Mouse (Mus musculus) 416B (cell line): ENCODE measurements around the gene Usp12.

Experiments used
- DNase-seq: peaks from one replicate; pipeline ENCODE4 v3.0.0; 2011; ENCODE audit warnings: low read depth

Usp12 gene

DNA sequence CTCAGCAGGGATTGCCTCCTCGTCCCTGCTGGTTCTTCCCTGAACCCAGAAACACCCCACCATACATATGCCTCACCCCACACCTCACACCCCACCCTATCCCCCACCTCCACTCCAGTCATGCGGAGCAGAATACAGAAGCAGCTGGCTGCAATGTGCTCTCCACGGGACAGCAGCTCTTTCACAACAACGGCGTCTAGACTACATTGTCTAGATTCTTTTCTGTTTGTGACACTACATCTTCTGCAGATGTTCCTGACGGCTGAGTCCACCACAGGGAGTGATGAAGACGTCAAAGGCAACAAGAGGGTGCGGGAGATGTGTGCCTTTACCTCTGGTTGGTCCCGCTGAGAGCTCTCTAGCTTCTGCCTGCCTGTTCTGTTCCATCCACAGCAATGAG is 3.2 kb upstream of the Usp12 start:
- no peak for DNase-seq

GRCm38 (mm10) chr5:146795728-146796127 is 922 bp upstream of the Usp12 start:
- DNase-seq: no peak

GRCm38 (mm10) chr5:146794084-146794852 is 538 bp downstream of the Usp12 start:
- DNase-seq: peak; percentile 36

GRCm38 (mm10) chr5:146793630-146794083 is 1.1 kb downstream of the Usp12 start:
- peak; percentile 47 for DNase-seq

DNA sequence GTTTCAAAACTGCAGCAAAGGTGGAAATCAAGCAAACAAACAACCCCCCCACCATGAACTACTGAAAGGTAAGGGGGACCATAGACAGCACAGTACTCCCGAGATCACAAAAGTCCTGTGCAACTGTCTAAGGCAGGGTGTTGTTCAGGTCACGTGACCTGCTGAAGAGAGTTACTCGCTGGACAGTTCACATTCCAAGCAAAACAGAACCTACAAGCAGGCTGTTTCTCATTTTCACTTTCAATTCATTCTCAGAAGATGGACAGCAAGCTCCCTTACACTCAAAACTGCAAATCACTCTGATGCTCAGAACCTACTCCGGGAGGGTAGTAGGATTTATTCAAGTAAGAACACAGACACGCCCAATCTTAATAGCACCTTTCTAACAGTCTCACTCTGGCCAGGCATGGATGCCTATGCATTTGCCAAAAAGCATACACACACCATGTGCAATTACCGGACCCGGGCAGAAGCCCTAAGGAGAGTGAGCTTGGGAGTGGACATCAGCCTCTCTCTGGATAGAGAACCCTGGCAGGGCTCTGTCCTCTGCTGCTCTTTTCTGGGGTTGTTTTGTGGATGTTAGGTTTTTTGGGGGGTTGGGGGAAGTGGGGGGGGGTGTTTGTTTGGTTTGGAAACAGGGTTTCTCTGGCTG is 2.5 kb downstream of the Usp12 start:
- DNase-seq: peak; percentile 70

- DNase-seq: no peak
Measured at GRCm38 (mm10) chr5:146790944-146791343, 3.9 kb downstream of the Usp12 start.

GRCm38 (mm10) chr5:146789413-146789812 is 5.4 kb downstream of the Usp12 start:
- peak; percentile 75 for DNase-seq

- no peak for DNase-seq
Measured at GRCm38 (mm10) chr5:146786123-146786522, 8.7 kb downstream of the Usp12 start.

- no peak for DNase-seq
Measured at GRCm38 (mm10) chr5:146783891-146784290, 10.9 kb downstream of the Usp12 start.

DNA sequence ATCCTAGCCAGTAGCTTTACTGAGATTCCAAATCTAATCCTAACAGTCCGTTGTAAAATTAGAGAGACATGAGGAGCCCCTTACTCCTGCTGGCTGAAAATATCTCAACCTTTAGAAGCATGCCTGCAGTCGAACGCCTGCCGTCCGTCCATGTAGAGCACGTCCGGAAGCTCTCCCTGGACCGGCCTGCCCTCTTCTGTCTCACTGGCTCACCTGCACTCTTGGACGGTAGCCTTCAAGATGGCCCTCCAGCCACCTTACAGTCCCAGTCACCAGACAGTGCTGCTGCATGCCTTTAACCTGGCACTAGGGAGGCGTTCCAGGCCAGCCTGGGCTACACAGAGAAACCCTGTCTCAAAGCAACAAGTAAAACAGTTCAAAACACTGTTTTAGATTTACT is 11.5 kb downstream of the Usp12 start:
- DNase-seq: no peak

GRCm38 (mm10) chr5:146781663-146782062 is 13.1 kb downstream of the Usp12 start:
- peak; percentile 44 for DNase-seq

DNA sequence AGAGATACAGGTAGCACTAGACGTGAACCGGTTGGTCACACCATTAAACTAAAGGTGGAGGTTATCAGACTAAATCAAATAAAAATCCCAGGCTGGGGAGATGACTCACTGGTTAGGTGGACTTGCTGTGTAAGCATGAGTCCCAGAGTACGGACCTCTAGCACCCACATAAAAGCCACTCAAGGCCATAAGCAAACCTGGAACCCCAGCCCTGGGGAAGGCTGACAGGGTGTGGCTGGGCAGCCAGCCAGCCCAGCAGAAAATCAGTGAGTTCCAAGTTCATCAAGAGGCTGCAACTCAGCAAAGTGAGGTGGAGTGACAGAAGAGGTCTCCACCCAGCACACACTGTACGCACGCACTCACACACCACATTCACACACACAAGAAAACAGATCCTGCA is 14.9 kb downstream of the Usp12 start:
- peak; percentile 81 for DNase-seq

DNA sequence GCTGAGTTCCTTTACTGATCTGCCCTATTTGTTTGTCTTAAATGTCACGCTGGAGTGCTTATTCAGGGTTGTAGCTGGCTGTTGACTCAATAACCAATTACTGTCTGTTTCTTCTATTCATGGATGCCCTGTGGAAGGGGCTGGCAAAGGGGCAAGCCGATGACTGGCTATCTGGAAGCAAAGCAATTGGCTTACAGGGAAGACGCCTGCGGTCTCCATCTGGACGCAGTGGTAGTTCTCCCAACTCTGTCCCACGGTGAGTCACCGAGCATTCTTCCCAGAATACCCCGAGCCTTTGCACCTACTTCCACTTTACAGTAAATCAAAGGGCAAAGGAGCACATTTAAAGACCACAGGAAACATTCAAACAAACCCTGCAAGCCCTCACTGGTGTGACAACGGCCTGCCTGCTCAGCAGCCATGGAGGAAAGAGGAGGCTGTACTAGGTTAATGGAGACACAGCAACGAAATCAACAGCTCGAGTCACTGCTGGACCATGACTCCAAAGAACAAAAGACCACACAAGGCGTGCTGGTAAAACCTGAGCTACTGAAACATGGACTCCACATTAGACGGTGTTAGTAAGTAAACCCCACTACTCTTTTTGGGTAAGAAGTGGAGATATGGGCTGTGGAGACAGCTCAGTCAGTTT is 17.7 kb downstream of the Usp12 start:
- DNase-seq: peak; percentile 54

- peak; percentile 90 for DNase-seq
Measured at GRCm38 (mm10) chr5:146771982-146772381, 22.8 kb downstream of the Usp12 start.

- DNase-seq: no peak
Measured at GRCm38 (mm10) chr5:146770002-146770848, 24.6 kb downstream of the Usp12 start.

- no peak for DNase-seq
Measured at GRCm38 (mm10) chr5:146765791-146766190, 29.0 kb downstream of the Usp12 start.

GRCm38 (mm10) chr5:146759159-146759558 is 35.6 kb downstream of the Usp12 start:
- DNase-seq: no peak

GRCm38 (mm10) chr5:146757921-146758320 is 36.9 kb downstream of the Usp12 start:
- DNase-seq: no peak

GRCm38 (mm10) chr5:146757316-146757715 is 37.5 kb downstream of the Usp12 start:
- DNase-seq: no peak

DNA sequence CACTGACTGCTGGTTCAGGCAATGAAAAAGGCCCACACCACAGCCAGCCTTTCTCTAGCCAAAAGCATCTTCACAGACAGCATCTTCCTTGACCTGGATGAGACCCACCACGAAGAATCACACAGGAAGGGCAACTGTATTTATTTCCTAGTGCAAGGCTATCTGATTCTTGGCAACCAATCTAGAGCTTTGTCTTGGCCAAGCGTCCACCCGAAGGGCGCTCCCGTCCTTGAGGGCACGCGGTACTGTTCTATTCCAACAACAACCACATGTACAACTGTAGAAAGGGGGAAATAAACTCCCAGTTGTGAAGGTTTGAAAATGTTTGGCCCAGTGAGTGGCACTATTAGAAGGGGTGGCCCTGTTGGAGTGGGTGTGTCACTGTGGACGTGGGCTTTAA is 41.6 kb downstream of the Usp12 start:
- no peak for DNase-seq

DNA sequence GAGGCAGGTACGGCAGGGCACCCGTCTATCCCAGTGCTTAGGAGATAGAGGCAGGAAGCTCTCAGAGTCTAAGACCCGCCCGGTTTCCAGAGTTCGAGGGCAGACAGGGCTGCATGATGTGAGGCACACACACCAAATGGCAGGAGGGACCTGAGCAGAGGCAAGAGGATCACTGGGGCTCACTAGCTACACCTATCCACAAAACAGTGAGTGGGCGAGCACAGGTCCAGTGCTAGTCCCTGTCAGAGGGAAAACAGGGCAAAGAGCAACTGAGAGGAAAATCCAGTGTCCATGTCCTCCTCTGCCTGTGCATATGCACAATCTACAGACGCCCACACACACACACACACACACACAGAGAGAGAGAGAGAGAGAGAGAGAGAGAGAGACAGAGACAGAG is 43.8 kb downstream of the Usp12 start:
- no peak for DNase-seq

DNA sequence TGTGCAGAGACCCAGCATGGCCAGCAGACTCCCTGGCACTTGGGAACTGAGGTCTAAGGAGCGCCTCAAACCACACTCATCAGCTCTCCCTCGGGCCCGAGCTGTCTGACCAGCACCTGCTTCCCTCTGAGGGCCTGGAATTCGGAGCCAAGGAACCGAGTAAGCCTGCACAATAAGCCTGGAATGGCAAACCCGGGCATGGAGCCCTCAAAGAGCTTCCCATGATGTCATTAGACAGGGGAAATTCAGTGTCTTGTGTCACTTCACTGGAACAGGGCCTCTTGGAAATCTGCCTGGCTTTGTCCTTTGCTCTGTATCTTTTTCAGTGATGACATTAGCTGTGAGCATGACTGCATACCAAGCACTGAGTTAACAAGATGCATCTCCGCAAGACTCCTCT is 44.5 kb downstream of the Usp12 start:
- DNase-seq: no peak
